Mouse (Mus musculus) stomach, embryonic 15.5 days (tissue): ENCODE results near the gene Mmaa. TPM values are rescaled to one million over a fixed set of nuclear protein-coding genes. Genes with fewer than 3 reads are reported as not detected.

Experiments used
- ATAC-seq: fragments of 200-750 bp; cut with Nextera tagmentation; 2 replicates; pipeline ENCODE4 v1.8.0; 2017; ENCODE audit warnings: low read depth, moderate number of reproducible peaks, moderate TSS enrichment; ENCODE audit not compliant: insufficient read depth, low FRiP score
- H3K27ac ChIP-seq: fragments of 300-500 bp; sonication (generic); 2 replicates; pipeline ENCODE4 v1.5.1; 2015; ENCODE audit warnings: mild to moderate bottlenecking, inconsistent platforms
- H3K27me3 ChIP-seq: fragments of 300-500 bp; sonication (generic); replicated peaks from 2 replicates; pipeline ENCODE4 v1.6.1; 2015; ENCODE audit warnings: inconsistent platforms
- H3K36me3 ChIP-seq: fragments of 300-500 bp; sonication (generic); 2 replicates; pipeline ENCODE4 v1.6.1; 2015; ENCODE audit warnings: inconsistent platforms
- H3K4me1 ChIP-seq: fragments of 300-500 bp; sonication (generic); 2 replicates; pipeline ENCODE4 v1.6.1; 2015; ENCODE audit warnings: inconsistent platforms
- H3K4me2 ChIP-seq: fragments of 300-500 bp; sonication (generic); 2 replicates; pipeline ENCODE4 v1.6.1; 2015; ENCODE audit warnings: mild to moderate bottlenecking, inconsistent platforms
- H3K4me3 ChIP-seq: fragments of 300-500 bp; sonication (generic); replicated peaks from 2 replicates; pipeline ENCODE4 v1.5.1; 2015; ENCODE audit warnings: inconsistent platforms
- H3K9ac ChIP-seq: fragments of 300-500 bp; sonication (generic); 2 replicates; pipeline ENCODE4 v1.6.1; 2015; ENCODE audit warnings: inconsistent platforms
- H3K9me3 ChIP-seq: fragments of 300-500 bp; sonication (generic); 2 replicates; pipeline ENCODE4 v1.6.1; 2016; ENCODE audit warnings: inconsistent platforms
- WGBS: fragments of 180-500 bp; shearing (Covaris S2); methylation state at CpG from one replicate; pipeline ENCODE4 v1.1.7; 2015; 5-methylcytosine and 5-hydroxymethylcytosine counted together
- polyA plus RNA-seq: library from polyadenylated mRNA; unstranded; fragments of >200 nt; fragmentation: Nextera tagmentation; extraction: Ambion mirVana; gene quantifications from 2 replicates; pipeline ENCODE4 v1.2.1, GENCODE M21; 2015

Gene Mmaa
- polyA plus RNA-seq, 1 experiment from 2014 or later: 13.6 TPM

GRCm38 (mm10) chr8:79243422-79243821 lies 51.3 kb downstream of the Mmaa start:
- Histone ChIP-seq H3K27me3 (no peaks in the 10 kb centered on the region), H3K27ac (no peak overlapping the region), H3K4me3 (no peak overlapping the region), H3K4me2 (no peak overlapping the region), H3K4me1 (no peaks in the 10 kb centered on the region), H3K36me3 (no peaks in the 10 kb centered on the region), H3K9me3 (no peaks in the 10 kb centered on the region), H3K9ac (no peak overlapping the region)
- WGBS: 67% methylated on average over 2 of the region's 2 CpGs
- no peak for ATAC-seq

GRCm38 (mm10) chr8:79239996-79240395 lies 54.7 kb downstream of the Mmaa start:
- Histone ChIP-seq H3K9me3 (no peaks in the 10 kb centered on the region), H3K36me3 (no peaks in the 10 kb centered on the region), H3K4me2 (no peak overlapping the region), H3K27ac (no peak overlapping the region), H3K9ac (no peak overlapping the region), H3K4me3 (no peak overlapping the region), H3K27me3 (no peaks in the 10 kb centered on the region), H3K4me1 (no peaks in the 10 kb centered on the region)
- 74% methylated on average over 7 of the region's 7 CpGs for WGBS
- no peak for ATAC-seq

- Histone ChIP-seq H3K4me1 (no peaks in the 10 kb centered on the region), H3K9me3 (no peaks in the 10 kb centered on the region), H3K36me3 (no peaks in the 10 kb centered on the region), H3K4me2 (no peak overlapping the region), H3K27ac (no peak overlapping the region), H3K27me3 (no peaks in the 10 kb centered on the region), H3K4me3 (no peak overlapping the region), H3K9ac (no peak overlapping the region)
- 63% methylated on average over 3 of the region's 3 CpGs for WGBS
- no peak for ATAC-seq
These were observed 55.4 kb downstream of the Mmaa start for GRCm38 (mm10) chr8:79239320-79239719.

GRCm38 (mm10) chr8:79229266-79229888 lies 65.4 kb downstream of the Mmaa start:
- no peak overlapping the region for H3K4me3 ChIP-seq
- no peaks in the 10 kb centered on the region for H3K27me3 ChIP-seq
- H3K36me3 ChIP-seq: no peaks in the 10 kb centered on the region
- no peaks in the 10 kb centered on the region for H3K9me3 ChIP-seq
- ATAC-seq: no peak
- H3K27ac ChIP-seq: no peak overlapping the region
- WGBS: 80% methylated on average over 8 of the region's 8 CpGs
- H3K9ac ChIP-seq: no peak overlapping the region
- no peaks in the 10 kb centered on the region for H3K4me1 ChIP-seq
- no peak overlapping the region for H3K4me2 ChIP-seq

- H3K9ac ChIP-seq: no peak overlapping the region
- no peak overlapping the region for H3K4me3 ChIP-seq
- 73% methylated on average over 3 of the region's 3 CpGs for WGBS
These were observed 66.8 kb downstream of the Mmaa start for GRCm38 (mm10) chr8:79227916-79228315.

GRCm38 (mm10) chr8:79227194-79227593 lies 67.5 kb downstream of the Mmaa start:
- ATAC-seq: no peak
- H3K4me3 ChIP-seq: no peak overlapping the region
- H3K36me3 ChIP-seq: no peaks in the 10 kb centered on the region
- no peaks in the 10 kb centered on the region for H3K27me3 ChIP-seq
- no peak overlapping the region for H3K9ac ChIP-seq
- 74% methylated on average over 4 of the region's 4 CpGs for WGBS
- no peaks in the 10 kb centered on the region for H3K4me1 ChIP-seq
- no peak overlapping the region for H3K27ac ChIP-seq
- no peak overlapping the region for H3K4me2 ChIP-seq
- no peaks in the 10 kb centered on the region for H3K9me3 ChIP-seq

More at GRCm38 (mm10) chr8:79227916-79228315, 66.8 kb downstream of the Mmaa start:
- no peaks in the 10 kb centered on the region for H3K4me1 ChIP-seq
- ATAC-seq: no peak
- no peaks in the 10 kb centered on the region for H3K36me3 ChIP-seq
- H3K4me2 ChIP-seq: no peak overlapping the region
- no peak overlapping the region for H3K27ac ChIP-seq
- H3K27me3 ChIP-seq: no peaks in the 10 kb centered on the region
- H3K9me3 ChIP-seq: no peaks in the 10 kb centered on the region

GRCm38 (mm10) chr8:79226046-79226445 lies 68.7 kb downstream of the Mmaa start:
- Histone ChIP-seq H3K27me3 (no peaks in the 10 kb centered on the region), H3K9me3 (no peaks in the 10 kb centered on the region)
- no peak for ATAC-seq

GRCm38 (mm10) chr8:79225586-79225985 lies 69.2 kb downstream of the Mmaa start:
- no peaks in the 10 kb centered on the region for H3K4me1 ChIP-seq
- no peak overlapping the region for H3K4me3 ChIP-seq
- no peak overlapping the region for H3K27ac ChIP-seq
- H3K4me2 ChIP-seq: no peak overlapping the region
- no peaks in the 10 kb centered on the region for H3K36me3 ChIP-seq
- H3K9ac ChIP-seq: no peak overlapping the region
- 66% methylated on average over 7 of the region's 7 CpGs for WGBS
- ATAC-seq: no peak
- H3K9me3 ChIP-seq: no peaks in the 10 kb centered on the region
- H3K27me3 ChIP-seq: no peaks in the 10 kb centered on the region

More at GRCm38 (mm10) chr8:79226046-79226445, 68.7 kb downstream of the Mmaa start:
- Histone ChIP-seq H3K4me1 (no peaks in the 10 kb centered on the region), H3K9ac (no peak overlapping the region), H3K4me3 (no peak overlapping the region), H3K36me3 (no peaks in the 10 kb centered on the region), H3K4me2 (no peak overlapping the region), H3K27ac (no peak overlapping the region)
- 80% methylated on average over 3 of the region's 3 CpGs for whole genome bisulfite sequencing

GRCm38 (mm10) chr8:79224363-79224762 lies 70.4 kb downstream of the Mmaa start:
- Histone ChIP-seq H3K27me3 (no peaks in the 10 kb centered on the region), H3K36me3 (no peaks in the 10 kb centered on the region), H3K27ac (no peak overlapping the region), H3K9ac (no peak overlapping the region), H3K4me1 (no peaks in the 10 kb centered on the region), H3K4me3 (no peak overlapping the region), H3K9me3 (no peaks in the 10 kb centered on the region), H3K4me2 (no peak overlapping the region)
- ATAC-seq: no peak
- 88% methylated on average over 9 of the region's 9 CpGs for WGBS

- no peaks in the 10 kb centered on the region for H3K36me3 ChIP-seq
- no peak overlapping the region for H3K9ac ChIP-seq
- H3K27me3 ChIP-seq: no peaks in the 10 kb centered on the region
- ATAC-seq: no peak
- no peak overlapping the region for H3K4me2 ChIP-seq
- no peak overlapping the region for H3K4me3 ChIP-seq
- WGBS: 63% methylated on average over 5 of the region's 5 CpGs
- H3K4me1 ChIP-seq: no peaks in the 10 kb centered on the region
- no peaks in the 10 kb centered on the region for H3K9me3 ChIP-seq
- H3K27ac ChIP-seq: no peak overlapping the region
These were observed 72.0 kb downstream of the Mmaa start for GRCm38 (mm10) chr8:79222752-79223141.

- Histone ChIP-seq H3K36me3 (no peaks in the 10 kb centered on the region), H3K27me3 (no peaks in the 10 kb centered on the region), H3K4me2 (no peak overlapping the region), H3K9me3 (no peaks in the 10 kb centered on the region), H3K4me3 (no peak overlapping the region), H3K27ac (no peak overlapping the region), H3K9ac (no peak overlapping the region), H3K4me1 (no peaks in the 10 kb centered on the region)
- no peak for ATAC-seq
- 58% methylated on average over 5 of the region's 5 CpGs for WGBS
These were observed 72.5 kb downstream of the Mmaa start for GRCm38 (mm10) chr8:79222106-79222751.
